Mouse (Mus musculus): ENCODE results near the gene Prm1. TPM values are rescaled to one million over a fixed set of nuclear protein-coding genes. Genes with fewer than 3 reads are reported as not detected.

Gene Prm1
- polyA plus RNA-seq, 1 experiment from 2014 or later = not detected

DNA sequence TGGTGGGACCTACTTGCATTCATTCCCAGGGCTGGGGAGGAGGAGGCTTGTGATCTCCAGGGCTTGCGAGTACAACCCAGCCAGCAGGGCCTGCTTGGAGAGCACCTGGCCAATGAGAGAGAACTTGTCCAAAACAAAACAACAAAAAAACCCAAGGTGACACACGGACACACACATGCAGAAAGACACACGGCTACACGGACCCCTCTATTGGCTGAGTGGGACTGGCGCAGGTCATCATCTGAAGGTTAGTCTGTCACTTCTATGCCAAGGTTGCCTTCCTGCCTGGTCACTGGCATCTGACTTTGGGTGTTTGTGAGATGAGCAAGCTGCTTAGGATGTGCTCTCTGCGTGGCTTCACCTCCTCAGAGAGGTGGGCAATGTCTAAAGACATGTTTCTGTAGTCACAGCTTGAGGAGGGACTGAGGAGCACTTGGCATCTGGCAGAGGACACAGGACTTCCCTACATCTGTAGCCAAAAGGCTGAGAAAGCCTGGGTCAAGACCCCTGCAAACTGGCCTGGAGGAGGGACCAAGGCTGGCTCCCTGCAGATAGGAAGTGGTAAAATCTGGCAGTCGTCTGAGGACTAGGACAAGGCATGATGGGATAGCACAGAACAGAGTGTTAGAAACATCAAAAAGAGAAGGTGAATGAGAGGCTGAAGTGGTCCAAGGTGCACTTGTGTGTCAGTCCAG is 22.3 kb upstream of the Prm1 start:
- H3K4me2 ChIP-seq (ENCODE audit: low read depth, low read length) = no peak overlapping the region
- ATAC-seq = no peak
- no peak overlapping the region for H3K9ac ChIP-seq (replicated peaks)
- H3K27ac ChIP-seq (ENCODE audit: low read depth) = no peak overlapping the region
- no peak for DNase-seq
- no peaks in the 10 kb centered on the region for H3K27me3 ChIP-seq (ENCODE audit: insufficient read depth, low read length)
- 73% methylated on average over 7 of the region's 7 CpGs for WGBS (ENCODE audit: insufficient replicate concordance)
- H3K36me3 ChIP-seq (replicated peaks; ENCODE audit: insufficient read depth, low read length) = no peaks in the 10 kb centered on the region
- no peak overlapping the region for H3K4me3 ChIP-seq (ENCODE audit: low read depth, low read length)
- H3K4me1 ChIP-seq (ENCODE audit: insufficient read depth) = no peaks in the 10 kb centered on the region
- H3K9me3 ChIP-seq (ENCODE audit: low read length) = no peaks in the 10 kb centered on the region
- TF ChIP-seq EP300 (IDR thresholded peaks at IDR 0.05; ENCODE audit: low read depth) (no peak), CTCF (IDR thresholded peaks at IDR 0.05; ENCODE audit: low read depth) (no peak)

DNA sequence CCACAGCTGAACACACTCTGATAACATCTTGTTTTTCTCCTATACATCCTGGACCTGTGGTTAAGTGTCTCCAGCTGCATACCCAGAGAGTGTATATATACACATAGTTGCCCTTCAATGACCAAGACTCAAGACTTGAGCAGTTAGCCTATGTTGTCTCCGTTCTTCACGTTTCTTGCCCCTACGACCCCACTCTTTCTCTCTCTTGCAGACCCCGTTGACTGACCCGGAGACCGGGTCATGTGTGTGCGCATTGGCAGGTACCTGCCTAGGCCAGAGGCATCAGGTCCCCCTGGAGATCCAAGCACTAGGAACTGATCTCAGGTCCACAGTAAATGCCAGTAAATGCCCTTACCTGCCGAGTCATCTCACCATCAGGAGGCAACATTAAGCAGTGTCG is 21.6 kb upstream of the Prm1 start:
- H3K27ac ChIP-seq (ENCODE audit: low read depth) = peak overlapping the region; percentile 51; the same call in 1 of the 2 replicates
- H3K9ac ChIP-seq (replicated peaks) = no peak overlapping the region
- no peaks in the 10 kb centered on the region for H3K27me3 ChIP-seq (ENCODE audit: insufficient read depth, low read length)
- no peaks in the 10 kb centered on the region for H3K36me3 ChIP-seq (replicated peaks; ENCODE audit: insufficient read depth, low read length)
- DNase-seq (no peak), ATAC-seq (no peak)
- TF ChIP-seq EP300 (IDR thresholded peaks at IDR 0.05; ENCODE audit: low read depth) (no peak), CTCF (IDR thresholded peaks at IDR 0.05; ENCODE audit: low read depth) (no peak)
- no peak overlapping the region for H3K4me3 ChIP-seq (ENCODE audit: low read depth, low read length)
- H3K9me3 ChIP-seq (ENCODE audit: low read length) = no peaks in the 10 kb centered on the region
- no peak overlapping the region for H3K4me2 ChIP-seq (ENCODE audit: low read depth, low read length)
- H3K4me1 ChIP-seq (ENCODE audit: insufficient read depth) = no peaks in the 10 kb centered on the region
- WGBS (ENCODE audit: insufficient replicate concordance) = 75% methylated on average over 9 of the region's 9 CpGs

DNA sequence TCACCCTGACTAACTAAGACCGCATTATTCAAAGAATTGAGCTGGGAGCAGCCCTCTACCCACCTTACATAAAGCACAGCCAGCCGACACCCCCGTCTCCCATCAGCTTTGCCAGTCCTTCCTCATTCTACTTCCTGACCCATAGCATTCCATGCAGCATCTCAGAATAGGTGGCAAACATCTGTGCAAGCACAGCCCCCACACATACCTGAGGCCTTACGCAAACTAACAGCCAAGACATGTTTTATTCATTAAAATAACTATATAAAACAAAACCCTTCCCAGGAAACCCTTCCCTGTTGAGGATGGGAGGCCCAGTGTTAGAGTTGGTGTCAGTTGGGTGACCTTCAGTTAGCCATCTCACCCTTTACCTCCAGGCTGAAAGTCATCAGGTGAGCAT is 20.2 kb upstream of the Prm1 start:
- Histone ChIP-seq H3K36me3 (replicated peaks; ENCODE audit: insufficient read depth, low read length) (no peaks in the 10 kb centered on the region), H3K4me3 (ENCODE audit: low read depth, low read length) (no peak overlapping the region), H3K4me2 (ENCODE audit: low read depth, low read length) (no peak overlapping the region), H3K9ac (replicated peaks) (no peak overlapping the region), H3K27me3 (ENCODE audit: insufficient read depth, low read length) (no peaks in the 10 kb centered on the region), H3K4me1 (ENCODE audit: insufficient read depth) (no peaks in the 10 kb centered on the region), H3K9me3 (ENCODE audit: low read length) (no peaks in the 10 kb centered on the region), H3K27ac (ENCODE audit: low read depth) (no peak overlapping the region)
- DNase-seq = no peak
- no peak for ATAC-seq
- TF ChIP-seq CTCF (IDR thresholded peaks at IDR 0.05; ENCODE audit: low read depth) (no peak), EP300 (IDR thresholded peaks at IDR 0.05; ENCODE audit: low read depth) (no peak)
- WGBS (ENCODE audit: insufficient replicate concordance) = 77% methylated on average over 4 of the region's 4 CpGs

DNA sequence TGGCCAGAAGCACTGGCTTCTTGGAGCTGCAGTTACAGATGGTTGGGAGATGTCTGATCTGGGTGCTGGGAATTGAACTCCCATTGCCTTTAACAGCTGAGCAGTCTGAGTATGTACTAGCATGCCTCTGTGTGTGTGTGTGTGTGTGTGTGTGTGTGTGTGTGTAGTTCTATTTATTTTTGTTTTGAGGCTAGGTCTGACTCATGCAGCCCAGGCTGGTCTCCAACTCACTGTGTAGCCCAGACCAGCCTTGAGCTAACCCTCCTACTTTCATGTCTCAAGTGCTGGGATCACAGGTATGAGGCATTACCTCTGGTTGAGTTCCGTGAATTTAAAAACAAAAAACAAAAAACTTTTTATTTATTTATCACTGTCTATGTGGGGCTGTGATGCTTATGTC is 18.9 kb upstream of the Prm1 start:
- H3K4me2 ChIP-seq (ENCODE audit: low read depth, low read length) = no peak overlapping the region
- H3K4me3 ChIP-seq (ENCODE audit: low read depth, low read length) = no peak overlapping the region
- H3K9me3 ChIP-seq (ENCODE audit: low read length) = no peaks in the 10 kb centered on the region
- H3K27me3 ChIP-seq (ENCODE audit: insufficient read depth, low read length) = no peaks in the 10 kb centered on the region
- no peaks in the 10 kb centered on the region for H3K36me3 ChIP-seq (replicated peaks; ENCODE audit: insufficient read depth, low read length)
- ATAC-seq (no peak), DNase-seq (no peak)
- 74% methylated on average over 1 of the region's 1 CpGs for WGBS (ENCODE audit: insufficient replicate concordance)
- no peak overlapping the region for H3K9ac ChIP-seq (replicated peaks)
- H3K4me1 ChIP-seq (ENCODE audit: insufficient read depth) = no peaks in the 10 kb centered on the region
- H3K27ac ChIP-seq (ENCODE audit: low read depth) = no peak overlapping the region
- TF ChIP-seq EP300 (IDR thresholded peaks at IDR 0.05; ENCODE audit: low read depth) (no peak), CTCF (IDR thresholded peaks at IDR 0.05; ENCODE audit: low read depth) (no peak)

DNA sequence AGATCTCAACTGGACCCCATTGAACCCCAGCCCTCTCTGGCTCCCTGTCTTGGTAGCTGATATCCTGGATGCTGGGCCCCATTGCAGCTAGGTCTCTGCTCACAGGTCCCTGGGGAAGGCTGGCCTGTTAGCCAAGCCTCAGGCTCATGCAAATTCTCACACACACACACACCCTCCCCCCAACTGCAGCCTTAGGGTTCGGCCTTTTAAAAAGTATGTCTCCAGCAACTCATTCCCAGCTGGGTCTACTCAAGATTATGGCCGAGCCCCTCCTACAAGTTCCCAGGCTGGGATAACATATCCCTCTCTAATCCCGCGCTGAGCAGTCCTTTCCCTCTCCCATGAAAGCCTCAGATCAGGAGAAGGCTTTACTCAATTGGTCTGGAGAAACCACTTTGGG is 15.7 kb upstream of the Prm1 start:
- ATAC-seq (no peak), DNase-seq (no peak)
- Histone ChIP-seq H3K27ac (ENCODE audit: low read depth) (no peak overlapping the region), H3K9ac (replicated peaks) (no peak overlapping the region), H3K27me3 (ENCODE audit: insufficient read depth, low read length) (no peaks in the 10 kb centered on the region), H3K4me3 (ENCODE audit: low read depth, low read length) (no peak overlapping the region), H3K36me3 (replicated peaks; ENCODE audit: insufficient read depth, low read length) (no peaks in the 10 kb centered on the region), H3K4me1 (ENCODE audit: insufficient read depth) (no peaks in the 10 kb centered on the region), H3K9me3 (ENCODE audit: low read length) (no peaks in the 10 kb centered on the region), H3K4me2 (ENCODE audit: low read depth, low read length) (0 out of 2 replicates have a peak overlapping the region, but pooled peaks have one; percentile 26)
- 74% methylated on average over 4 of the region's 4 CpGs for WGBS (ENCODE audit: insufficient replicate concordance)
- TF ChIP-seq CTCF (IDR thresholded peaks at IDR 0.05; ENCODE audit: low read depth) = no peak

DNA sequence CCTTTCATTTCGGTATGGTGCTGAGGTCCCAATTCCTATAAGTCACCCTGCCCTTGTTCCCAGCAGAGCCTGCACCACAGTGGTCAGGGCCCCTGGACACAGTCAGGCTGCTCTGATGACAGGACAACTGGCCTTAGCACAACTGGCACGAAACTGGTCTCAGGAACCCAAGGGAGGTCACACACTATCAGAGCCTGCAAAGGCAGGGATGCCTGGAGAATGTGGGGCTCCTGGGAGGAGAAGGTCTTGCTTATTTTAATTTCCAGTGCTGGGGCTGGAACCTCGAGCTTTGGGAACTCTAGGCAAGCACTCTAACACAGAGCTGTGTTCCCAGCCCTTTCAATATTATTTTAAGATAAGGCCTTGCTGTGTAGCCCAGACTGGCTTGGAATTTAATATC is 14.3 kb upstream of the Prm1 start:
- no peak overlapping the region for H3K9ac ChIP-seq (replicated peaks)
- 64% methylated on average over 3 of the region's 3 CpGs for WGBS (ENCODE audit: insufficient replicate concordance)

More for the DNA sequence above, 14.3 kb upstream of the Prm1 start:
- Histone ChIP-seq H3K4me3 (ENCODE audit: low read depth, low read length) (no peak overlapping the region), H3K9me3 (ENCODE audit: low read length) (no peaks in the 10 kb centered on the region), H3K27me3 (ENCODE audit: insufficient read depth, low read length) (no peaks in the 10 kb centered on the region), H3K4me2 (ENCODE audit: low read depth, low read length) (no peak overlapping the region), H3K36me3 (replicated peaks; ENCODE audit: insufficient read depth, low read length) (no peaks in the 10 kb centered on the region), H3K27ac (ENCODE audit: low read depth) (no peak overlapping the region), H3K4me1 (ENCODE audit: insufficient read depth) (peaks cover 2% of the 10 kb centered on the region; the same call in 1 of the 2 replicates)
- no peak for DNase-seq
- TF ChIP-seq CTCF (IDR thresholded peaks at IDR 0.05; ENCODE audit: low read depth) (no peak), EP300 (IDR thresholded peaks at IDR 0.05; ENCODE audit: low read depth) (no peak)
- no peak for ATAC-seq

All from liver, postnatal 0 days (tissue).